Mouse (Mus musculus): ENCODE data around the gene Mthfd2. TPM values are rescaled to one million over a fixed set of nuclear protein-coding genes. Genes with fewer than 3 reads are reported as not detected.

Gene Mthfd2
- 8.0 TPM for polyA plus RNA-seq (2014; fragmentation: Illumina TruSeq; extraction: RNeasy Lipid Tissue Mini Kit (QIAGEN cat#74804); ENCODE audit: low read depth, low replicate concordance)

GRCm38 (mm10) chr6:83325525-83326393 lies at the start of gene Mthfd2, which contains the start of gene Mob1a:
Gene Mthfd2 (minus strand): TSS chr6:83325908.
Gene Mob1a (plus strand): TSS chr6:83326016.

GRCm38 (mm10) chr6:83348873-83349272 lies 23.2 kb upstream of the Mthfd2 start, which contains the start of gene Bola3:
Gene Bola3 (plus strand): TSS chr6:83349147.

Other genes starting within 250 kb of the Mthfd2 start
- gene Pcgf1, start 248.0 kb downstream of the Mthfd2 start, polyA plus RNA-seq (2014; fragmentation: Illumina TruSeq; extraction: RNeasy Lipid Tissue Mini Kit (QIAGEN cat#74804); ENCODE audit: low read depth, low replicate concordance) = 9.9 TPM
- not detected for gene Lbx2, start 239.5 kb downstream of the Mthfd2 start, polyA plus RNA-seq (2014; fragmentation: Illumina TruSeq; extraction: RNeasy Lipid Tissue Mini Kit (QIAGEN cat#74804); ENCODE audit: low read depth, low replicate concordance)
- not detected for gene Ccdc142, start 224.3 kb downstream of the Mthfd2 start, polyA plus RNA-seq (2014; fragmentation: Illumina TruSeq; extraction: RNeasy Lipid Tissue Mini Kit (QIAGEN cat#74804); ENCODE audit: low read depth, low replicate concordance)
- 1.6 TPM for gene Gm42688, start 224.3 kb downstream of the Mthfd2 start, polyA plus RNA-seq (2014; fragmentation: Illumina TruSeq; extraction: RNeasy Lipid Tissue Mini Kit (QIAGEN cat#74804); ENCODE audit: low read depth, low replicate concordance)
- gene Mrpl53, start 216.9 kb downstream of the Mthfd2 start, polyA plus RNA-seq (2014; fragmentation: Illumina TruSeq; extraction: RNeasy Lipid Tissue Mini Kit (QIAGEN cat#74804); ENCODE audit: low read depth, low replicate concordance) = 40.2 TPM
- 3.9 TPM for gene Mogs, start 210.4 kb downstream of the Mthfd2 start, polyA plus RNA-seq (2014; fragmentation: Illumina TruSeq; extraction: RNeasy Lipid Tissue Mini Kit (QIAGEN cat#74804); ENCODE audit: low read depth, low replicate concordance)
- gene Wbp1, start 204.3 kb downstream of the Mthfd2 start, polyA plus RNA-seq (2014; fragmentation: Illumina TruSeq; extraction: RNeasy Lipid Tissue Mini Kit (QIAGEN cat#74804); ENCODE audit: low read depth, low replicate concordance) = 5.9 TPM
- gene Ino80b, start 200.5 kb downstream of the Mthfd2 start, polyA plus RNA-seq (2014; fragmentation: Illumina TruSeq; extraction: RNeasy Lipid Tissue Mini Kit (QIAGEN cat#74804); ENCODE audit: low read depth, low replicate concordance) = not detected
- gene Rtkn, start 190.4 kb downstream of the Mthfd2 start, polyA plus RNA-seq (2014; fragmentation: Illumina TruSeq; extraction: RNeasy Lipid Tissue Mini Kit (QIAGEN cat#74804); ENCODE audit: low read depth, low replicate concordance) = 0.58 TPM
- gene Wdr54, start 169.5 kb downstream of the Mthfd2 start, polyA plus RNA-seq (2014; fragmentation: Illumina TruSeq; extraction: RNeasy Lipid Tissue Mini Kit (QIAGEN cat#74804); ENCODE audit: low read depth, low replicate concordance) = 0.41 TPM
- gene 1700003E16Rik, start 169.5 kb downstream of the Mthfd2 start, polyA plus RNA-seq (2014; fragmentation: Illumina TruSeq; extraction: RNeasy Lipid Tissue Mini Kit (QIAGEN cat#74804); ENCODE audit: low read depth, low replicate concordance) = not detected
- 14.2 TPM for gene Dctn1, start 160.0 kb downstream of the Mthfd2 start, polyA plus RNA-seq (2014; fragmentation: Illumina TruSeq; extraction: RNeasy Lipid Tissue Mini Kit (QIAGEN cat#74804); ENCODE audit: low read depth, low replicate concordance)
- not detected for gene Slc4a5, start 106.1 kb downstream of the Mthfd2 start, polyA plus RNA-seq (2014; fragmentation: Illumina TruSeq; extraction: RNeasy Lipid Tissue Mini Kit (QIAGEN cat#74804); ENCODE audit: low read depth, low replicate concordance)
- 205 TPM for gene Mob1a, start 108 bp upstream of the Mthfd2 start, polyA plus RNA-seq (2014; fragmentation: Illumina TruSeq; extraction: RNeasy Lipid Tissue Mini Kit (QIAGEN cat#74804); ENCODE audit: low read depth, low replicate concordance)
- 147 TPM for gene Bola3, start 23.2 kb upstream of the Mthfd2 start, polyA plus RNA-seq (2014; fragmentation: Illumina TruSeq; extraction: RNeasy Lipid Tissue Mini Kit (QIAGEN cat#74804); ENCODE audit: low read depth, low replicate concordance)
- 8.1 TPM for gene Tet3, start 133.2 kb upstream of the Mthfd2 start, polyA plus RNA-seq (2014; fragmentation: Illumina TruSeq; extraction: RNeasy Lipid Tissue Mini Kit (QIAGEN cat#74804); ENCODE audit: low read depth, low replicate concordance)
- gene Dguok, start 181.1 kb upstream of the Mthfd2 start, polyA plus RNA-seq (2014; fragmentation: Illumina TruSeq; extraction: RNeasy Lipid Tissue Mini Kit (QIAGEN cat#74804); ENCODE audit: low read depth, low replicate concordance) = 34.9 TPM
- gene Actg2, start 210.4 kb upstream of the Mthfd2 start, polyA plus RNA-seq (2014; fragmentation: Illumina TruSeq; extraction: RNeasy Lipid Tissue Mini Kit (QIAGEN cat#74804); ENCODE audit: low read depth, low replicate concordance) = 1.5 TPM
- gene Stambp, start 246.8 kb upstream of the Mthfd2 start, polyA plus RNA-seq (2014; fragmentation: Illumina TruSeq; extraction: RNeasy Lipid Tissue Mini Kit (QIAGEN cat#74804); ENCODE audit: low read depth, low replicate concordance) = 83.3 TPM